Mouse (Mus musculus) left cerebral cortex, postnatal 25 days (tissue): ENCODE results near the gene Fpgs. TPM values are rescaled to one million over a fixed set of nuclear protein-coding genes. Genes with fewer than 3 reads are reported as not detected.

ENCODE experiments used
- DNase-seq, 2 experiments: peaks; one replicate each; pipeline ENCODE4 v3.0.0; 2022; ENCODE audit warnings: low spot score in 2 of 2, mixed read lengths in 1 of 2
- intact Hi-C: fragments of 180-260 bp; cut with DNase I; formaldehyde crosslinking; loops from one replicate; pipeline ENCODE4 v1.15.1; 2025
- total RNA-seq, 2 experiments: library from RNA; stranded (reverse); gene quantifications; 2 replicates each; pipeline ENCODE4 v1.2.3; 2021

Fpgs gene
- total RNA-seq, 2 experiments from 2014 or later, result 7.1 to 9.4 TPM

DNA sequence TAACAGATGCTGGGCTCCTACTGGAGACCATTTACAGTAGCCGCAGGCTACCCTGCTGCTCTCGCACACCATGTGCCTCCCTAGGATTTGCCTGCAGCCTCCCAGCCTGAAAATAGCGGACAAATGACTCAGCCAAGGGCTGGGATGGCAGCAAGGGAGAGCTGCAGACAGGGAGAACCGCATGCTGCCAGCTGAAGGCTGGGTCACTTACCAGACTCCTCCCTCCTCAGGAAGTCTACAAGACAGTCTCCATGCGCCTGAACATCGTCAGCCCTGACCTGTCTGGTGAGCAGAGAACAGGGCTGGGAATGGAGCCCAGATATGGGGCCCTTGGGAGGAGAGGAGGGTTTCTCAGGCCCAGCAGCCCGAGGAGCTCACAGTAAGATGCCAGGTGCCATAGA is 23.9 kb downstream of the Fpgs start:
- peak; percentile 58 to 87 for DNase-seq
- intact Hi-C loops, result no loop called here

- intact Hi-C loops, result no loop called here
- no peak for DNase-seq
Observed at GRCm38 (mm10) chr2:32677683-32678082, 26.3 kb downstream of the Fpgs start.

GRCm38 (mm10) chr2:32676821-32677220 is 27.1 kb downstream of the Fpgs start:
- DNase-seq, result no peak
- intact Hi-C loops, result no loop called here

DNA sequence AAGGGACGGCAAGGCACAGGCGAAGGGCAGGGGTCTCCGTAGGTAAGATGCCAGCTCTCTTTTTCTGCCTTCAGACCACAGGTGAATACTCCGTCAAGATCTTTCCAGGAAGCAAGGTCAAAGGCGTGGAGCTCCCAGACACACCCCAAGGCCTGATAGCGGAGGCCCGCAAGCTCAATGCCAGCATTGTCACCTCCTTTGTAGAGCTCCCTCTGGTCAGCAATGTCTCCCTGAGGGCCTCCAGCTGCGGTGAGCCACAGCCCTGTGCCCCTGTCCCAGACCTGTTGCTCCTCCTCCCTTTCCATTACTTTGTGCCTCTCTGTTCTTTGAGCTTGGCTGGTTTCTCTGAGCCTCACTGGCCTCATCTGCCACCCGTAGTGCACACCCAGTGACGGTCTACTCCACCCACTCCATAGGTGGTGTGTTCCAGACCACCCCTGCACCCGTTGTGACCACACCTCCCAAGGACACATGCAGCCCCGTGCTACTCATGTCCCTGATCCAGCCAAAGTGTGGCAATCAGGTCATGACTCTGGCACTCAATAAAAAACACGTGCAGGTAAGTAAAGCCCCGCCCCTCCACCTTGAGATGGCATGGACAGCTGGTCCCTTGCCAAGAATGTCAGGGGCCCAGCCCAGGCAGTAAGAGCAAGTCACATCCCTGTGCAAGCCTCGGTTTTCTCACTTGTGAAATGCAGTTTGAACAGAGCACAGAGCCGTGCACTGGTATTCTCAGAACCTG is 30.6 kb downstream of the Fpgs start:
- no peak for DNase-seq
- intact Hi-C loops, result no loop called here

DNA sequence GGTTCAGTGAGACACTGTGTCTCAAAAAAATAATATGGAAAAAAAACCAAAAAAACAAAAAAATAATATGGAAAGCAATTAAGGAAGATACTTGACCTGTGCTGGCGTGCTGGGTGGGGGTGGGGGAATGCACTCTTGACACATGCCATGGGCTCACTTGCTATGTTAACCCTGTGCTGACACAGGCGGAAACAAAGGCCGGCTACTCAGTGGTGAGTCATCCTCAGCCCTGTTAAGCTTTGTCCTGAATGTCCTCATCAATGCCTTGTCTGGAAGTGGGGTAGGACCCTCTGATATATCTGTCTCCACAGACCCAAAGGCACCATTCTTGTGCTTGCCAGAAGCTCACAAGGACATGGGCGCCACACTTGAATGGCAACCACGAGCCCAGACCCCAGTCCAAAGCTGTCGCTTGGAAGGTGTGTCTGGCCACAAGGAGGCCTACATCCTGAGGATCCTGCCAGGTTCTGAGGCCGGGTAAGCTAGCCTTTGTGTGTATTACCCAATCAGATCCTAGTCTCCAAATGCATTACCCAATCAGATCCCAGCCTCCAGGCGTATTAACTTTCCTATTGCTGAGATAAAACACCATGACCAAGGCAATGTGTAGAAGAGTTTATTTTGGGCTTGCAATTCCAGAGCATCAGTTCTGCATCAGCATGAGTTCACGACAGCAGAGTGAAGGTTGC is 31.9 kb downstream of the Fpgs start:
- intact Hi-C loops, result no loop called here
- DNase-seq, result no peak

GRCm38 (mm10) chr2:32671147-32671546 is 32.8 kb downstream of the Fpgs start:
- intact Hi-C loops, result no loop called here
- no peak for DNase-seq

GRCm38 (mm10) chr2:32669876-32670275 is 34.1 kb downstream of the Fpgs start:
- no peak for DNase-seq
- intact Hi-C loops, result no loop called here

GRCm38 (mm10) chr2:32668176-32668575 is 35.8 kb downstream of the Fpgs start:
- intact Hi-C loops, result no loop called here
- no peak for DNase-seq

DNA sequence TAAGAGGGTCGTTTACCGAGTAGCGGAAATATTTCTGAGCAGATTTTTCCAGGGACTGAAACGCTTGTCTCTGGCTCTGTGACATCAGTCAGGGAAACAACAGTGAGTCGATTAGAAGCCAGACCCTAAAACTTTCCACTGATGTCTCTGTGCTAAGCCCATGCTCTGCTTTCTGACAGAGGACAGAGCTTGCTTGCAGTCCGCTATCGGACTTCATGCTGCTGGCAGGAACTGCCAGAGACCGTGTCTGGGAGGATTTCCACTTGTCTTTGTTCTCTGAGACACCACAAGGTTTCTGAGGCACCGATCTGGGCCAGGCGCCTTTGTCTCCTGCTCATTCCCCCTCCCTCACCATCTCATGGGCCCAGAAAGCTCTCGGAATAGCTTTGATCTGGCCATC is 36.2 kb downstream of the Fpgs start:
- no peak for DNase-seq
- intact Hi-C loops, result no loop called here

DNA sequence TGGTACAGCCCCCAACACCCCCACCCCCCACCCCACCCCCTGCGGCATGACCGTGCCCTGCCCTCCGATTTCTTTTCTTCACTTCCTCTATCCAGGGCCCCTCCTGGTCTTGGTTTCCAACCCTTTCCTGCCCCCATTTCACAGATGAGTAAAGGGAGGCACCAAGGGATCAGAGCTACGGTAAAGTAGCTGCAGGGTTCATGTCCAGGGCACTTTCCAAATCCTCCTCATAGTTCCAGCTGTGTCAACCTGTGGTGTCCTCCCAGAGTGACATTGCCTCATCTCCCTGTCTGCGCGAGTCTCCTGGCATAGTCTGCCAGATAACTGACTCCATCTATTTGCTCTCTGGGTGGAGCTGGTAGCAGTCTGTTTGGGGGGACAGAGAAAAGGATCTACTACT is 38.1 kb downstream of the Fpgs start:
- intact Hi-C loops, result no loop called here
- no peak for DNase-seq

- DNase-seq, result no peak
- intact Hi-C loops, result no loop called here
Observed at GRCm38 (mm10) chr2:32665345-32665744, 38.6 kb downstream of the Fpgs start.

DNA sequence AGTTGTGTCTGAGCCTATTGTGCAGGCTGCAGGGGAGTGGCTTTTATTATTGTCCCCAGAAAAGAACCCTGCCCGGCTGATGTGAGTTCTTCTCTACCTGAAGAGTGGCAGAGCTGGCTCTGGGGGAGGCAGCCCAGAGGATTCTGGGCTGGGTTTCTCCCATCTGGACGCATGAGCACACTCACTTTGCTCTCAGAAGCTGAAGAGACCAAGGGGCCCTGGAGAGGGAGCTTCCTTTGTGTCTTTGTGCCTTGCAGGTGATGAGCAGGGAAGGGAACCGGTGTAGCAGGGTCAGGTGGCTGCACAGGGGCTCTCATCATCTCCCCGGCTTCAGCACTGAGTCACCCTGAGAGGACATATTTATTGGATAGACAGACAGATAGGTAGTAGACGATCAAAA is 41.7 kb downstream of the Fpgs start:
- no peak for DNase-seq
- intact Hi-C loops, result no loop called here

DNA sequence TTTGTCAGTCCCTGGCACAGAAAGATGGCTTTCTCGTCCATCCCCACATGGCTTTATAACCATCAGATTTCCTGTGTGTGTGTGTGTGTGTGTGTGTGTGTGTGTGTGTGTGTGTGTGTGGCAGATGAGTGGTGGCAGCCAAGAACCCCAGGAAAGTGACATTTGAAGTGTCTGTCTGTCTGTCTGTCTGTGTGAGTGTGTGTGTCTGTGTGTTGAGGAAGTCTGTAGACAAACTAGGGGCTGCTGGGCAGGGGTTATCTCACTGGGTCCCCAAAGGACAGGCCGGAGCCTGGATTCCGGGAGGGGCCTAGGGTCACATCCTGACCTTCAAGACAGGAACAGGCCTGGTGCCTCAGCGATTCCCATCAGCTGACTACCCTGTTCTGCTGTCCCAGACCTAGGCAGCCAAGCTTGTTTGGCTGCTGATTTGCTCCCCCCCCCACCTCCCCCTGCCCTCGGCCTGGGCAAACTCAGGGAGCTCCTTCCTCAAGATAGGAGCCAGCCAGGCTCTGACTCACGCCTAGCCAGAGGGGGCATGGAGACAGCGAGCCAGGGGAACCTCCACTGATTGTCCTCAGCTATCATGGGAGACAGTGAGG is 42.3 kb downstream of the Fpgs start:
- no peak for DNase-seq
- intact Hi-C loops, result no loop called here

- intact Hi-C loops, result no loop called here
- DNase-seq, result no peak
Observed at GRCm38 (mm10) chr2:32658873-32659272, 45.1 kb downstream of the Fpgs start.

GRCm38 (mm10) chr2:32655826-32656225 is 48.1 kb downstream of the Fpgs start:
- intact Hi-C loops, result no loop called here
- no peak for DNase-seq

- DNase-seq, result no peak
- intact Hi-C loops, result no loop called here
Observed at GRCm38 (mm10) chr2:32655394-32655744, 48.6 kb downstream of the Fpgs start.

DNA sequence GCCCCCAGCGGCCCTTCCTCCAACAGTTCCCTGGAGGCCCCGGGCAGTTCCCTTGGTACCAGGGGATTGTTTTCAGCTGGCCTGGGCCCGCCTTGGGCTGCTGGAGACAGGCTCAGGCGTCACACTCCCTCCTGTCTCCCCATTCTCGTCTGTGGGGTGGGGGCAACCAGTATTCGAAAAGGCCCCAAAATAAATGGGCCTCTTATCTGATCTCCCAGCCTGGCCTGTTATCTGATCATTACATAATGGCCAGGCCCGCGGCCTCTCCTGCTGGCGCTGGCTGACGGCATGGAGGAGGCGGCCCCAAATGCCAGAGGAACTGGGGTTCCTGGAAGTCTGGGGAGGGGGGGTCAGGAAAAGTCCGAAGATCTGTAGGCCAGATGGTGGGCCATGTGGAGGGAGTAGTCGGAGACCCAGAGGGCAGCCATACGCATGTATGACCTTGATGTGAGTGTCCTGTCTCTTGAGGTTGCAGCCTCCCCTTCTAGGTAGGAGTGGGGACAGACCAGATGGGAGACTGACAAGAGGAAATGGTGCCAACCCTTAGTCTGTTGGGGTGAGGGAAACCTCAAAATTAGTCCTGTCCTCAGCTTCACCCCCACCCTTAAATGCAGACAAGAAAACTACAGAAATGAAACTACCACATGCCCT is 49.1 kb downstream of the Fpgs start:
- DNase-seq, result no peak
- intact Hi-C loops, result no loop called here

DNA sequence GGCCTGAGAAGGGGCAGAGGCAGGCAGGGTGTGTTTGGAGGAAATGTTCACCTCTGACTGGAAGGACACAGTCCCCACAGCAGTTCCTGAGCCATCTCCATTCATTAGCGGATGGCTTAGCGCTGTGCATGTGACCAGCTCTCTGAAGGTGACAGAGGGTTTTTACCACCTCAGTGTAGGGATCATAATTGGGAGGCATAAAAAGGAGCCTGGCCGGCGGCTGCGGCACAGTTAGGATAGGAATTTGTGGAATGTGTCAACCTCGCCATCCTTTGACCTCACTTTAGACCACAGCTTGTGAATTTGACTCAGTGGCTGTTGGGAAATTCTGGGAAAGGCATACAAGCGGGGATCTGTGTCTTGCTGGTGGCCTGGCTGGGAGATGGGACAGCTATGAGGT is 50.2 kb downstream of the Fpgs start:
- intact Hi-C loops, result no loop called here
- no peak for DNase-seq

DNA sequence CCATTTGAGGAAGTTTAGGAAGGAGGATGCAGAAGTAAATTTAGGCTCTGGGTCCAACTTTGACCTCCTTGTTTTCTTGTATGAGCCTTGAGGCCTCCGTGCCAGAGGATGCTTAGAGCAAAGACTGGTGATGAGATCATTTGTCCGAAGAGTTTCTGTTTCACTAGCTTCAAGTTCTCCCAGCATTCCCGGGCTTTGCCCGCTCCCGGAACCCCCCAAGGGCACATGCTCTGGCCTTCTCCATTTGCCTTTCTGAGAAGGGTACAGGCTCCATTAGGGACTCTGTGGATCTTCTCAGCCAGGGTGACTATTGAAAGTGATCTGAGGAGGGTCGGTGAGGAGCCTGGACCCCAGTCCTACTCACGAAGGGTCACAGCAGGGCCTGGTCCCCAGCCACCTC is 56.6 kb downstream of the Fpgs start:
- no peak for DNase-seq
- intact Hi-C loops, result no loop called here

GRCm38 (mm10) chr2:32646379-32647056 is 57.4 kb downstream of the Fpgs start, which contains the start of gene Eng:
Gene Eng (plus strand): TSS chr2:32646595.
- intact Hi-C loops, result no loop called here
- no peak for DNase-seq
